Mouse (Mus musculus) forebrain, embryonic 12.5 days (tissue): ENCODE measurements around the gene Scd3. TPM values are rescaled to one million over a fixed set of nuclear protein-coding genes. Genes with fewer than 3 reads are reported as not detected.

ENCODE experiments used
- ATAC-seq: fragments of 200-750 bp; cut with Nextera tagmentation; 2 replicates; pipeline ENCODE4 v1.8.0; 2017; ENCODE audit warnings: moderate TSS enrichment; ENCODE audit not compliant: low FRiP score
- H3K27ac ChIP-seq: fragments of 300-500 bp; sonication (generic); 2 replicates; pipeline ENCODE4 v1.5.1; 2016; ENCODE audit warnings: mild to moderate bottlenecking
- H3K27me3 ChIP-seq: fragments of 300-500 bp; sonication (generic); 2 replicates; pipeline ENCODE4 v1.6.1; 2016; ENCODE audit warnings: mild to moderate bottlenecking
- H3K36me3 ChIP-seq: fragments of 300-500 bp; sonication (generic); replicated peaks from 2 replicates; pipeline ENCODE4 v1.6.1; 2016; ENCODE audit warnings: mild to moderate bottlenecking
- H3K4me1 ChIP-seq: fragments of 300-500 bp; sonication (generic); 2 replicates; pipeline ENCODE4 v1.6.1; 2016
- H3K4me2 ChIP-seq: fragments of 300-500 bp; sonication (generic); 2 replicates; pipeline ENCODE4 v1.6.1; 2016; ENCODE audit warnings: mild to moderate bottlenecking, moderate library complexity
- H3K4me3 ChIP-seq: fragments of 300-500 bp; sonication (generic); replicated peaks from 2 replicates; pipeline ENCODE4 v1.5.1; 2016; ENCODE audit warnings: mild to moderate bottlenecking
- H3K9ac ChIP-seq: fragments of 300-500 bp; sonication (generic); 2 replicates; pipeline ENCODE4 v1.6.1; 2016; ENCODE audit warnings: mild to moderate bottlenecking
- H3K9me3 ChIP-seq: fragments of 300-500 bp; sonication (generic); 2 replicates; pipeline ENCODE4 v1.6.1; 2016
- WGBS: fragments of 180-500 bp; shearing (Covaris S2); methylation state at CpG from one replicate; pipeline ENCODE4 v1.1.7; 2016; 5-methylcytosine and 5-hydroxymethylcytosine counted together
- polyA plus RNA-seq: library from polyadenylated mRNA; unstranded; fragments of >200 nt; fragmentation: Nextera tagmentation; extraction: Ambion mirVana; gene quantifications from 2 replicates; pipeline ENCODE4 v1.2.1, GENCODE M21; 2016

The Scd3 gene
- 0.77 and 1.00 TPM in 2 replicates for polyA plus RNA-seq

DNA sequence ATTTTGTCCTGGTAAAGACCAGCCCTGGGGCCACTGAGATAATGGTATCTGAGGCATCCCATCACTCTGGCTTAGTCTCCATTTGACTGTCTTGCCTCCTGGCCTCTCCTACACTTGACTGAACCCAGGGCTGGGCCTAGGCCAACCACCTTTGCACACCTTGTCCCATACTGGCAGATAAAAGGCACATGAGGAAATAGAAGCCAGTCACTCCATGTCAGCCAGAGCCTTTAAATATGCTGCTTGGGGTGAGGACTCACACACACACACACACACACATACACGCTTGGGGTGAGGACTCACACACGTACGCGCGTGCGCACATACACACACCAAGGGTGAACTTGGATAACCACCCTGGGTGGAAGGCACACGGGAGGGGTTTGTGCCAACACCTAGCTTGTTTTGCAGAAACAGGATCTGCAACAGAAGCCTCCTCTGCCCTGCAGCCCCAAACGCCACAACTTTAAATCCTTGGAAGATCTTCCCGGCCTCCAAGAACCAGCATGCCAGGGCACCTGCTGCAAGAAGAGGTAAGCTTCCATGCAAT, at the start of gene Scd3:
TSS of gene Scd3 (plus strand) at position 255 of the 550 bp plus-strand sequence.
- no peaks in the 10 kb centered on the region for H3K27me3 ChIP-seq
- no peak within 1 kb of the TSS for H3K27ac ChIP-seq
- 0 out of 2 replicates have a peak, but pooled peaks cover 3% of the 10 kb centered on the region for H3K9me3 ChIP-seq
- H3K36me3 ChIP-seq: no peaks in the 10 kb centered on the region
- no peaks in the 10 kb centered on the region for H3K4me1 ChIP-seq
- ATAC-seq: no peak
- 97% methylated on average over 9 of the region's 9 CpGs for WGBS
- H3K4me2 ChIP-seq: no peak within 1 kb of the TSS
- H3K9ac ChIP-seq: no peak within 1 kb of the TSS
- no peak within 1 kb of the TSS for H3K4me3 ChIP-seq

DNA sequence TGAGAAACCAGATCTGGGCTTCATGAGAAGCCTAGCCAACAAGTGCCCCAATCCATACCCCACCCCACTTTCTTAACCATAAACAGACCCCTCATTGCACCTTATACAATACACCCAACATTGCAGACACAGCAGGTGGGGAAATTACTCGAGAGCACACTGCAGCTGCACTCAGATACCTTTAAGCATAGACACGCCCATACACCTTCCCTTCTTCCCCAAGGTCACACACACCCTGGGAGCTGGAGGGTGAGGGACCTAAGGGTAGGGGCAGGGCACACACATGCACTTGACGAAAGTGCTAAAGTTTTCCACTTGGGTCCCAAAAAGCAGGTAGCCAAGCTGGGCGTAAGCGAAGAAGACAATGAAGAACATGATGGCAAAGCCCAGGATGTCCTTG, 49.3 kb upstream of the Scd3 start:
- Histone ChIP-seq H3K4me3 (no peak overlapping the region), H3K9ac (no peak overlapping the region), H3K27ac (no peak overlapping the region), H3K4me1 (no peaks in the 10 kb centered on the region), H3K4me2 (no peak overlapping the region), H3K9me3 (no peaks in the 10 kb centered on the region), H3K36me3 (no peaks in the 10 kb centered on the region), H3K27me3 (peaks cover 44% of the 10 kb centered on the region)
- no peak for ATAC-seq
- WGBS: 87% methylated on average over 5 of the region's 5 CpGs

GRCm38 (mm10) chr19:44157005-44157404, 46.1 kb upstream of the Scd3 start:
- no peak overlapping the region for H3K27ac ChIP-seq
- no peaks in the 10 kb centered on the region for H3K4me1 ChIP-seq
- H3K36me3 ChIP-seq: no peaks in the 10 kb centered on the region
- H3K27me3 ChIP-seq: peaks cover 29% of the 10 kb centered on the region
- H3K4me3 ChIP-seq: no peak overlapping the region
- H3K4me2 ChIP-seq: no peak overlapping the region
- ATAC-seq: no peak
- WGBS: 88% methylated on average over 10 of the region's 10 CpGs
- no peak overlapping the region for H3K9ac ChIP-seq
- no peaks in the 10 kb centered on the region for H3K9me3 ChIP-seq

- WGBS: 91% methylated on average over 3 of the region's 3 CpGs
- H3K9me3 ChIP-seq: no peaks in the 10 kb centered on the region
- no peaks in the 10 kb centered on the region for H3K36me3 ChIP-seq
- ATAC-seq: no peak
- no peak overlapping the region for H3K27ac ChIP-seq
- peaks cover 20% of the 10 kb centered on the region for H3K27me3 ChIP-seq
- H3K4me2 ChIP-seq: no peak overlapping the region
- no peak overlapping the region for H3K9ac ChIP-seq
- no peak overlapping the region for H3K4me3 ChIP-seq
- no peaks in the 10 kb centered on the region for H3K4me1 ChIP-seq
Measured at GRCm38 (mm10) chr19:44159386-44159785, 43.7 kb upstream of the Scd3 start.

DNA sequence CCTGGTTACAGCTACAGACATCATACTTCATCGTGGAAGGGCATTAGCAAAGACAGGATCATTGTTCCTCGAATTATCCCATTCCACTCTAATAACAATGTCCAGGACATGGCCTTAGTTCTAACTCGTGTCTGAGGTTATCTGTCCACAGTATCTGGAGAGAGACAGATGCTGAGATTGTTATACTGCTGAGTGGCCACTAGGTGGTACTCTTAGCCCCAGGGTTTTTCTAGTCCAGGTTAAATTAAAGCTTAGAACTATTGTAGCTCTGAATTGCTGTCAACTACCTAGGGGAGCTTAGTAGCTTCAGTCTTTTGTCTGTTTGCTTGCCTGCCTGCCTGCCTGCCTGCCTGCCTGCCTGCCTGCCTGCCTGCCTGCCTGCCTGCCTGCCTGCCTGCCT, 41.6 kb upstream of the Scd3 start:
- H3K36me3 ChIP-seq: no peaks in the 10 kb centered on the region
- no peaks in the 10 kb centered on the region for H3K9me3 ChIP-seq
- H3K27ac ChIP-seq: no peak overlapping the region
- ATAC-seq: no peak
- WGBS: 25% methylated on average over 3 of the region's 3 CpGs
- H3K4me2 ChIP-seq: no peak overlapping the region
- H3K4me3 ChIP-seq: no peak overlapping the region
- no peak overlapping the region for H3K9ac ChIP-seq
- no peaks in the 10 kb centered on the region for H3K4me1 ChIP-seq
- H3K27me3 ChIP-seq: peaks cover 6% of the 10 kb centered on the region; the same call in 1 of the 2 replicates

DNA sequence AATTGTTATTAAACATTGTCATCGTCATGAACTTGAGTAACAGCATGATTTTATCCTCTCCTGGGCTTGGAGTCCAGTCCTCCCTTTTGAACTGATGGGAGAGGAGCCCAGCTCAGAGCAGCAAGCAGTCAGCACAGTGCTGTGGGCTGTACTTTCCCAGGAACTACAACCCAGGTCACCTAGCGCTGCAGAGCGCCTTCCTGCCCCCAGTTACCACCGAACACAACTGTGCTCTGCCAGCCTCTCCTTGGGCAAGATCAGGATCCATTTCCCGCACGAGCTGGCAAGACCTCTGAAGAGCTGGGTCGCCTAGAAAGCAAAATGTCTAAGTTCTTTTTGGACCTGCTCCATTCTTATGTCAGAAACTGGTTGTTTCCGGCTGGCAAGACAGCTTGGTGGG, 28.2 kb upstream of the Scd3 start:
- WGBS: 67% methylated on average over 8 of the region's 8 CpGs
- no peak for ATAC-seq
- H3K4me3 ChIP-seq: no peak overlapping the region

DNA sequence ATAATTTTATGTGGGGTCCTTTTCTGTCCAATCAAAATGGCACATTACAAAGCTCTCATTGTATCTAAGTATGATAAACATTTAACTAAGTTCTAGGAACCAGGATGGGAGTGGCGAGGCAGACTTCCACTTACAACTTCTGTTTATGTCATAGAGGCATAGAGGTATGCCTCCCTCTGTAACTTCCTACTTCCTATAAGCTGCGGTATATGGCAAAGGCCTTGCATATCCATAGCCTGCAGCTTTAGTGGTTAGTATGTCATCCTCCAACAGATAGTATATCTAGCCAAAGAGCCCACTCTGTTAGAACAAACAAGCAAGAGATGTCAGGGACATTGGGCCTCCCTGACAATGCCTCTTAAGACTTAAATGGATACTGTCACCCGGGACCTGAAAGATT, 26.3 kb upstream of the Scd3 start:
- peaks cover 5% of the 10 kb centered on the region; the same call in 1 of the 2 replicates for H3K9me3 ChIP-seq
- H3K4me3 ChIP-seq: no peak overlapping the region
- no peaks in the 10 kb centered on the region for H3K36me3 ChIP-seq
- H3K4me2 ChIP-seq: no peak overlapping the region
- H3K27me3 ChIP-seq: no peaks in the 10 kb centered on the region
- H3K4me1 ChIP-seq: no peaks in the 10 kb centered on the region
- no peak overlapping the region for H3K27ac ChIP-seq
- H3K9ac ChIP-seq: no peak overlapping the region
- WGBS: 92% methylated on average over 3 of the region's 3 CpGs
- no peak for ATAC-seq

More for the DNA sequence above, 28.2 kb upstream of the Scd3 start:
- Histone ChIP-seq H3K9ac (no peak overlapping the region), H3K27ac (no peak overlapping the region), H3K36me3 (no peaks in the 10 kb centered on the region), H3K4me2 (no peak overlapping the region), H3K9me3 (peaks cover 5% of the 10 kb centered on the region; the same call in 1 of the 2 replicates), H3K27me3 (no peaks in the 10 kb centered on the region), H3K4me1 (no peaks in the 10 kb centered on the region)

GRCm38 (mm10) chr19:44180502-44180901, 22.6 kb upstream of the Scd3 start:
- no peak overlapping the region for H3K27ac ChIP-seq
- no peaks in the 10 kb centered on the region for H3K36me3 ChIP-seq
- H3K9me3 ChIP-seq: peaks cover 5% of the 10 kb centered on the region; the same call in 1 of the 2 replicates
- 83% methylated on average over 1 of the region's 1 CpGs for WGBS
- H3K27me3 ChIP-seq: no peaks in the 10 kb centered on the region
- H3K4me3 ChIP-seq: no peak overlapping the region
- no peak overlapping the region for H3K9ac ChIP-seq
- no peak overlapping the region for H3K4me2 ChIP-seq
- H3K4me1 ChIP-seq: no peaks in the 10 kb centered on the region
- ATAC-seq: no peak

DNA sequence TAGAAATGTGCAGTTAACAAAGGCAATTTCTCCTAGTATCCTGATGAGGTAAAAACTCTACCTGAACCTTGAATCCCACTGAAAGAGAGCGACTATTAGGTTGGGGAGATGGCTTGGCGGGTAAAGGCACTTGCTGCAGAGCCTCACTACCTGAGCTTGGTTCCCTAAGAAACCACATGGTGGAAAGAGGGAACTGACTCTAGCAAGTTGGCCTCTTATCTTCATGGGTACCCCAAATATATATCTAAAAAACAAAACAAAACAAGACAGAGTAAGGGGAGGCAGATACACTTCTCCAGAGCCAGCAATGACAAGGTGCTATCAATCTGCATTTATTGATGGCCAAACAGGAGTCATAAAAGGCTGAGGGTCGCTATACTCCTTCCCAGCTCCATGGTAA, 19.1 kb upstream of the Scd3 start:
- Histone ChIP-seq H3K9ac (no peak overlapping the region), H3K27me3 (no peaks in the 10 kb centered on the region), H3K4me3 (no peak overlapping the region), H3K9me3 (no peaks in the 10 kb centered on the region), H3K4me1 (no peaks in the 10 kb centered on the region), H3K36me3 (no peaks in the 10 kb centered on the region), H3K27ac (no peak overlapping the region), H3K4me2 (no peak overlapping the region)
- no peak for ATAC-seq
- WGBS: 77% methylated on average over 3 of the region's 3 CpGs

DNA sequence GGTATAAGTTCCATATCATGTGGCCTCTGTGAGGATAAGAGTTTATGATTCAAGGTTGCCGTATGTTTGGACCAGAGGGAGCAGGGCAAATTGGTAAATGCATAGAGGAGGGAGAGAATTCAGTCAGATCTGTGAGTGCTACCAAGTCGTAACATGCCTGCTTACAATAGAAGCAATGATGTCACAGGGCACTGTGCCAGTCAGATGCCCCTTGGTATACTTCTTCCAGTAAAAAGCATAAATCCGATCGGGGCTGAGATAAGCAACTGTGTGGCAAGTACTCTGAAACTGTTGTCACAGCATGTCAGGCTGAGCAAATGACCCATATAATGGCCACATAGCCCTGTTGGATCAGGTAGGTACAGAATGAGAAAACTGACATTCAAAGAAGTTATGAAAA, 14.0 kb upstream of the Scd3 start:
- Histone ChIP-seq H3K4me2 (no peak overlapping the region), H3K27ac (no peak overlapping the region), H3K36me3 (no peaks in the 10 kb centered on the region), H3K27me3 (no peaks in the 10 kb centered on the region), H3K4me1 (0 out of 2 replicates have a peak, but pooled peaks cover 3% of the 10 kb centered on the region), H3K4me3 (no peak overlapping the region), H3K9ac (no peak overlapping the region), H3K9me3 (no peaks in the 10 kb centered on the region)
- 83% methylated on average over 4 of the region's 4 CpGs for WGBS
- no peak for ATAC-seq

- H3K9me3 ChIP-seq: no peaks in the 10 kb centered on the region
- WGBS: 36% methylated on average over 3 of the region's 3 CpGs
- no peaks in the 10 kb centered on the region for H3K36me3 ChIP-seq
- H3K4me2 ChIP-seq: no peak within 1 kb of the TSS
- no peak within 1 kb of the TSS for H3K9ac ChIP-seq
- no peak within 1 kb of the TSS for H3K4me3 ChIP-seq
- no peak for ATAC-seq
- no peaks in the 10 kb centered on the region for H3K27me3 ChIP-seq
- 0 out of 2 replicates have a peak, but pooled peaks cover 3% of the 10 kb centered on the region for H3K4me1 ChIP-seq
- H3K27ac ChIP-seq: no peak within 1 kb of the TSS
Measured at GRCm38 (mm10) chr19:44192342-44192741, 10.7 kb upstream of the Scd3 start, which contains the start of gene Pkd2l1. Gene Pkd2l1, minus strand, starts transcription at chr19:44192442.

GRCm38 (mm10) chr19:44193906-44194305, 9.2 kb upstream of the Scd3 start:
- no peak overlapping the region for H3K4me2 ChIP-seq
- WGBS: 86% methylated on average over 7 of the region's 7 CpGs
- H3K9ac ChIP-seq: no peak overlapping the region
- H3K4me3 ChIP-seq: no peak overlapping the region
- ATAC-seq: no peak
- H3K9me3 ChIP-seq: no peaks in the 10 kb centered on the region
- H3K36me3 ChIP-seq: no peaks in the 10 kb centered on the region
- 0 out of 2 replicates have a peak, but pooled peaks cover 3% of the 10 kb centered on the region for H3K4me1 ChIP-seq
- H3K27ac ChIP-seq: no peak overlapping the region
- no peaks in the 10 kb centered on the region for H3K27me3 ChIP-seq

DNA sequence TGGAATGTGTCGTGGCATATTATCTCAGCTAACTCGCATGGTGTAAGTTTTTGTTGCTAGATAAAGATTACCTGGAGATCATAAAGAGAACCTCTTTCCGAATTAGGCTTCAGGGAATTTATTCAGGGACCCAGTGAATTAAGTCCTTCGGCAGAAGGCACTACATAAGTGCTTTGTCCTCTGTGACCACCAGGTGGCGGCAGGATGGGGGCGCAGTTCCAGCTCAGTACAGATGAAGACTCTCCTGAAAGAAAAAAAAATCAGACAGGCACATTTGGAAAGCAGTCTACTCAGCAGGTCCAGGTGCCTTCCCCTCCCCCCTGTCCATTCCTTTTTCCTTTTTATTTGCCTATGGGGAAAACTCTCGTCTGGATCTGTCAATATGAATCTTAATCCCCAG, 7.9 kb upstream of the Scd3 start:
- WGBS: 7% methylated on average over 7 of the region's 7 CpGs
- Histone ChIP-seq H3K9ac (no peak overlapping the region), H3K27ac (no peak overlapping the region), H3K4me2 (no peak overlapping the region), H3K36me3 (no peaks in the 10 kb centered on the region), H3K9me3 (no peaks in the 10 kb centered on the region), H3K4me1 (0 out of 2 replicates have a peak, but pooled peaks cover 3% of the 10 kb centered on the region), H3K27me3 (no peaks in the 10 kb centered on the region), H3K4me3 (no peak overlapping the region)
- ATAC-seq: peak; percentile 51; the same call in 1 of the 2 replicates
